Mouse (Mus musculus) forebrain, embryonic 11.5 days (tissue): ENCODE results near the gene 1810010H24Rik. TPM values are rescaled to one million over a fixed set of nuclear protein-coding genes. Genes with fewer than 3 reads are reported as not detected.
A peak's percentile ranks its signal among the peaks of the same experiment; 100 is the strongest.
"Not testable (repeated sequence)": the region's sequence is repeated elsewhere in the genome, so short reads cannot be mapped to it uniquely, and the experiment has no call there.

Experiments
- ATAC-seq: fragments of 200-750 bp; cut with Nextera tagmentation; replicated peaks from 2 replicates; pipeline ENCODE4 v1.8.0; 2017; ENCODE audit warnings: moderate TSS enrichment; ENCODE audit not compliant: low FRiP score
- DNase-seq: peaks from one replicate; pipeline ENCODE4 v3.0.0-alpha.2; 2017; ENCODE audit warnings: low spot score
- H3K27ac ChIP-seq: fragments of 300-500 bp; sonication (generic); 2 replicates; pipeline ENCODE4 v1.5.1; 2014; ENCODE audit warnings: low read depth, low read length
- H3K27me3 ChIP-seq: fragments of 300-500 bp; sonication (generic); 2 replicates; pipeline ENCODE4 v1.6.1; 2014; ENCODE audit warnings: mild to moderate bottlenecking, low read length, mixed read lengths; ENCODE audit not compliant: control insufficient read depth, insufficient read depth
- H3K36me3 ChIP-seq: fragments of 300-500 bp; sonication (generic); 2 replicates; pipeline ENCODE4 v1.6.1; 2014; ENCODE audit warnings: mild to moderate bottlenecking, low read length, moderate library complexity, mixed read lengths; ENCODE audit not compliant: control insufficient read depth, insufficient read depth
- H3K4me1 ChIP-seq: fragments of 300-500 bp; sonication (generic); replicated peaks from 2 replicates; pipeline ENCODE4 v1.6.1; 2014; ENCODE audit warnings: low read length, mixed read lengths; ENCODE audit not compliant: control insufficient read depth, insufficient read depth
- H3K4me2 ChIP-seq: fragments of 300-500 bp; sonication (generic); 2 replicates; pipeline ENCODE4 v1.6.1; 2014; ENCODE audit warnings: low read depth, mild to moderate bottlenecking, low read length, moderate library complexity, mixed read lengths; ENCODE audit not compliant: severe bottlenecking
- H3K4me3 ChIP-seq: fragments of 300-500 bp; sonication (generic); 2 replicates; pipeline ENCODE4 v1.5.1; 2014; ENCODE audit warnings: low read depth, low read length
- H3K9ac ChIP-seq: fragments of 300-500 bp; sonication (generic); 2 replicates; pipeline ENCODE4 v1.6.1; 2014; ENCODE audit warnings: low read length
- H3K9me3 ChIP-seq: fragments of 300-500 bp; sonication (generic); 2 replicates; pipeline ENCODE4 v1.6.1; 2016; ENCODE audit warnings: low read length, mixed read lengths; ENCODE audit not compliant: control insufficient read depth
- WGBS: fragments of 180-500 bp; shearing (Covaris S2); extraction: QIAGEN DNeasy Blood & Tissue Kit; methylation state at CpG from one replicate; pipeline ENCODE4 v1.1.7; 2014; 5-methylcytosine and 5-hydroxymethylcytosine counted together
- polyA plus RNA-seq: library from polyadenylated mRNA; unstranded; fragments of >200 nt; fragmentation: Nextera tagmentation; extraction: Ambion mirVana; gene quantifications from 2 replicates; pipeline ENCODE4 v1.2.1, GENCODE M21; 2014

1810010H24Rik gene
- polyA plus RNA-seq, 1 experiment from 2014 or later, result 2.5 TPM

DNA sequence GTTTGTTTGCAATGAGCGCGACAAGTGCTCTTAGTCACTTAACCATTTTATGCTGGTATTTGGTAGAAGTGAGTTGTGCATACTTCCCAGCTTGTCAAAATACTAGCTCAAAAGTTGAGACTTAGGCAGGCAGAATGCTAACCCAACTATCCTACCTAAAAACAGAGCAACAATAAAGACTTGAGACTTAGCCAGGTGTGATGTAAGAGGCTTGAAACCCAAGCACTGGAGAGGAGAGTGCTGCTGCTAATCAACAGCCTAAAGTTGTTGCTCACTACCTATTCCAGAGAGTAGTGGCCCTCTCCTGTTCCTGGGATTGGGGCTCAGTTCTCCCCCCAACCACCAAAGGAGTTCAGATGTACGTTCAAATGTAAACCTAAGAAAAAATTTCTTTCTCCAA lies 15.0 kb upstream of the 1810010H24Rik start:
- Histone ChIP-seq H3K27ac (no peak overlapping the region), H3K36me3 (no peaks in the 10 kb centered on the region), H3K27me3 (no peaks in the 10 kb centered on the region), H3K4me2 (no peak overlapping the region), H3K9me3 (no peaks in the 10 kb centered on the region), H3K9ac (no peak overlapping the region), H3K4me3 (no peak overlapping the region), H3K4me1 (no peaks in the 10 kb centered on the region)
- WGBS, result 96% methylated on average over 3 of the region's 3 CpGs
- ATAC-seq (no peak), DNase-seq (no peak)

DNA sequence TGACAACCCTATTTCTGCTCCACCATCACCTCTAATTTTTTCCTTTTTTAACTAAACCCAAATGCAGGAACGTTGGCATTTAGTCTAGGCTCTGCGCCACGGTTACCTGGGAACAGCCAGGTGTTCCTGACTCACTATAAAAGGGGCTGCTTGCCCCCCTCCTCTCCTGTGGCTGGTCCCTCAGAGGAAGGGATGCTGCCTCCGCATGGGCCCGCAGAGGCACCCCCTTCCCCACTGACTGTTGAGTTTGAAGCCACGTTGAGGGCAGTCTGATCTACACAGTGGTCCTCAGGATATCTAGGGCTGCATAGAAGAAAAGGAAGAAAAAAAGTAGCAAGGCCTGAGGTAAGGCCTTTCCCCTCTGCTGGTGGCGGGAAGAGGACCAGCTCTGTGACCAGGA lies 14.3 kb upstream of the 1810010H24Rik start:
- ATAC-seq (no peak), DNase-seq (no peak)
- Histone ChIP-seq H3K9me3 (no peaks in the 10 kb centered on the region), H3K4me1 (no peaks in the 10 kb centered on the region), H3K4me2 (no peak overlapping the region), H3K4me3 (no peak overlapping the region), H3K27me3 (no peaks in the 10 kb centered on the region), H3K27ac (no peak overlapping the region), H3K36me3 (no peaks in the 10 kb centered on the region), H3K9ac (no peak overlapping the region)
- WGBS, result 77% methylated on average over 7 of the region's 7 CpGs

DNA sequence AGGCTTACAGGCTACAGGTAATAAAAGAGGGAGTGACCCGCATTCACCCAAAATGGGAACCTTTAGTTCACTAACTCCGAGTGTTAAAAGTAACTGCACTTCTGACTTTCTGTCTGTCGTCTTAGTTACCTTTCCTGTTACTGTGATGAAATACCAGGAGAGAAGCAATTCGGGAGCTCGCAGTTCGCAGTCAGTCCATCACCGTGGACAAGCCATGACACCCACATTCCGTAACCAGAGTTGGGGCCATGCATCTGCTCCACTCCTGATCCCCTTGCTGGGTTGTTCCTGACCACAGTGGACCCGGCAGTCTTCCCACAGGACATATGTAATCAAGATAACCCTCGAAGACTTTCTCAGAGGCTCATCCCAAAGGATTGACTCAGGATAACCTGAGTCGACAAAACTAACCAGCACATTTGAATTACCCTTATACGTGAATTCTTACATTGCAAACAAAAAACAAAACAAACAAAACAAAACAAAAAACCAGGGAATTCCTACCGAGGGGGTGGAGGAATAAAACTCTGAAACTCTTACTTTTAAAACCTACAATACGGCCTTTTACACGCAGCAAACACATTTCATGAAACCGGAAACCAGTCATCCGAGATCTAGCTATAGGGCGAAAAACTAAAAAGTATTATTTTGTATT lies 13.7 kb upstream of the 1810010H24Rik start:
- Histone ChIP-seq H3K4me3 (peak overlapping the region; percentile 53), H3K4me2 (peak overlapping the region; percentile 60), H3K4me1 (no peaks in the 10 kb centered on the region), H3K36me3 (no peaks in the 10 kb centered on the region), H3K9ac (peak overlapping the region; percentile 77), H3K27me3 (no peaks in the 10 kb centered on the region), H3K27ac (peak overlapping the region; percentile 83; the same call in 1 of the 2 replicates), H3K9me3 (no peaks in the 10 kb centered on the region)
- no peak for DNase-seq
- ATAC-seq, result no peak
- WGBS, result 50% methylated on average over 18 of the region's 18 CpGs

DNA sequence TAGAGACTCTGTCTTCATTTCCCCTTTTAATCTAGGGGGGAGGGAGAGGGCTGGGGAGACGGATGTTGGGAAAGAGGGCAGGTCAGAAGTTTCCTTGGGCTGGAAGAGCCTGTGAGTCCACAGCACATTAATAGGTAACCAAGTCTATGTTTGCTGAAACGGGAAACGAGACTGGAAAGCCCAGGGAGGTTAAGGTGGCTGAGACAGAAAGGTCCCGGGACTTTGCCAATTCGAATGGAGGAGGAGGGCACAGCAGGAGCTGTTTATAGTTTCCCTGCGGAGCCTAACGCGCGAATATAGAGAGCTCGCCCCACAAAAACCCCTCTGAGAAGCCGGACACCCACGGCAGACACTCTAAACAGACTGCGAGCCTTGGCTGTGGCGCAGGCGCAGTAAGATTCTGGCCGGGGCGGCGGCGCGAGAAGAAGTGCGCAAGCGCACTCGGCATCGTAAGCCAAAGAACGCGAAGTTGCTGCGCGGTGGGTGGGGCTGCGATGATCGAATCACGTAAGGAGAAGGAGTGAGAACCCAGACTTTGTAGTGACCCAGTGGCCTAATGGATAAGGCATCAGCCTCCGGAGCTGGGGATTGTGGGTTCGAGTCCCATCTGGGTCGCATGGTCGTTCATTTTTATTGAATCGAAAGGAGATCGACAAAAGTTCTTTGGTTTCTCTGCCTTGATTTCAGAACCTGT lies 13.0 kb upstream of the 1810010H24Rik start:
- peak overlapping the region; percentile 83 for H3K27ac ChIP-seq
- H3K9me3 ChIP-seq, result no peaks in the 10 kb centered on the region
- DNase-seq, result peak; percentile 99
- H3K4me1 ChIP-seq, result no peaks in the 10 kb centered on the region
- peak; percentile 95 for ATAC-seq
- WGBS, result under 1% methylated on average over 37 of the region's 37 CpGs
- H3K36me3 ChIP-seq, result no peaks in the 10 kb centered on the region
- peak overlapping the region; percentile 77 for H3K9ac ChIP-seq
- peak overlapping the region; percentile 53 for H3K4me3 ChIP-seq
- peak overlapping the region; percentile 60 for H3K4me2 ChIP-seq
- H3K27me3 ChIP-seq, result no peaks in the 10 kb centered on the region

DNA sequence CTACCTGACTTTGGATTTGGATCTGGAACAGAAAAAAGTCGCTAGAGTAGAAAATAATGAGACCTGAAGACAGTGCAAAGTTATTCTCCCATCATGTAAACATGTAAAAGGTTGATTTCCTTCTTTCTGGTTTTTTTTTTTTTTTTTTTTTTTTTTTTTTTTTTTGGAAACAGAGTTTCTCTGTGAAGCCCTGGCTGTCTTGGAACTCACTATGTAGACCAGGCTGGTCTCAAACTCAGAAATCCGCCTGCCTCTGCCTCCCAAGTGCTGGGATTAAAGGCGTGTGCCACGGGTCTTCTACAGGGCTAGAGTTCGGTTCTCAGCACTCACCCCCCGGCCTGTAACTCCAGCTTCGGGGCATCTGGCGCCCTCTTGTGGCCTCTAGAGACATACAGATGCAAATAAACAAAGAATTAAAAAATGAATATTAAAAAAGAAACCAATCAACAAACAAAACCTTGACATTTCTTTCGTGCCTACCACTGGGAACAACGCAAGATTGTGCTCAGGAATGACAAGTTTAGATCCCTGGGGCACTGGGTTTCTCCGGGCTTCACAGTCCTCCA lies 11.4 kb upstream of the 1810010H24Rik start:
- Histone ChIP-seq H3K36me3 (no peaks in the 10 kb centered on the region), H3K4me3 (no peak overlapping the region), H3K4me1 (no peaks in the 10 kb centered on the region), H3K9ac (no peak overlapping the region), H3K27me3 (no peaks in the 10 kb centered on the region), H3K27ac (no peak overlapping the region), H3K4me2 (no peak overlapping the region), H3K9me3 (no peaks in the 10 kb centered on the region)
- 75% methylated on average over 11 of the region's 11 CpGs for WGBS
- DNase-seq (no peak), ATAC-seq (no peak)

DNA sequence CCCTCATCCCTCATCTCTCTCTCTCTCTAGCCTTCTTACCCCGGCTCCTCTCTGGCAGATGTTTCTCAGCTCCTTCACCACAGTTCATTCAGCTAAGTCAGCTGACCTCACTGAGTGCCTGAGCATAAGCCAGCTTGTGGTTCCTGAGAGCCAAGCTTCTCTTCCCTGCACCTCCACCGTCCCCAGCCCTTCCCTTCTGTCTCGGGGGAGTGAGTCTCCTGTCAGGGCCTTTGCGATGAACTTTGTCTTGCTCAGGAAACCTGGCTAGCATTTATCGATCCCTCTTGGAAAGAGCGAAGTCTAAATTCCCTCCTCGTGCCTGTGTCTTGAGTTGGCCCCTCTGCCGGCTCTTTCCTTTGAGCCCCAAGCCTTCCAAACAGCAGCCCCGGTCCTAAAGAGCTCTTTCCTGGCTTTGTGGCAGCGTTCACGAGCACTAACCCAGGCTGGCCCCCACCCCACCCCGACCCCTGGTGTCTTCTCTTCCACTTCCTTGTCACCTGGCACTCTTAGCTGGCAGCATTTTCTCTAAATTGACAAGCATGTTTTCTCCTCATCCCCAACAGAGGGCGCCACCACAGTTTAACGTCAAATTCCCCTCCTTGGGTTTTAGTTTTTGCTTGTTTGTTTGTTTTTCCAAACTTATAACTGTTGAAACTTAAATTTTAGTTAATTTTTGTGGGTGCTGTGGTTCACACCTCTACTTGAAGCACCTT lies 10.7 kb upstream of the 1810010H24Rik start:
- Histone ChIP-seq H3K4me3 (no peak overlapping the region), H3K4me2 (no peak overlapping the region), H3K27ac (no peak overlapping the region), H3K9ac (no peak overlapping the region), H3K27me3 (no peaks in the 10 kb centered on the region), H3K36me3 (no peaks in the 10 kb centered on the region), H3K9me3 (no peaks in the 10 kb centered on the region), H3K4me1 (no peaks in the 10 kb centered on the region)
- DNase-seq (no peak), ATAC-seq (no peak)
- 47% methylated on average over 14 of the region's 14 CpGs for WGBS

DNA sequence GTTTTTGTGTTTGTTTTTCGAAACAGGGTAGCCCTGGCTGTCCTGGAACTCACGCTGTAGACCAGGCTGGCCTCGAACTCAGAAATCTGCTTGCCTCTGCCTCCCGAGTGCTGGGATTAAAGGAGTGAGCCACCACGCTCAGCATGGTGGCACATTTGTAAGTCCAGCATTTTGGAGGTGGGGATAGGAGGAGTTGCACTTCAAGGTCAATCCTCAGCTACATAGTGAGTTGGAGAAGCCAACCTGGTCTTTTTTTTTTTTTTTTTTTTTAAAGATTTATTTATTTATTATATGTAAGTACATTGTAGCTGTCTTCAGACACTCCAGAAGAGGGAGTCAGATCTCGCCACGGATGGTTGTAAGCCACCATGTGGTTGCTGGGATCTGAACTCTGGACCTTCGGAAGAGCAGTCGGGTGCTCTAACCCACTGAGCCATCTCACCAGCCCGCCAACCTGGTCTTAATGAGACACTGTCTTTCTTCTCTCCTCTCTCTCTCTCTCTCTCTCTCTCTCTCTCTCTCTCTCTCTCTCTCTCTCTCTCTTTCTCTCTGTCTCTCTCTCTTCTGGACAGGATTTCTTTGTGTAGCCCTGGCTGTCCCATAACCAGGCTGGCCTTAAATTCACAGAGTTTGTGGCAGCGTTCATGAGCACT lies 9.8 kb upstream of the 1810010H24Rik start:
- H3K36me3 ChIP-seq, ATAC-seq, H3K4me2 ChIP-seq, H3K27me3 ChIP-seq, H3K9ac ChIP-seq, H3K4me3 ChIP-seq, H3K27ac ChIP-seq, H3K4me1 ChIP-seq, DNase-seq, H3K9me3 ChIP-seq: not testable (repeated sequence)
- WGBS, result 69% methylated on average over 11 of the region's 11 CpGs

DNA sequence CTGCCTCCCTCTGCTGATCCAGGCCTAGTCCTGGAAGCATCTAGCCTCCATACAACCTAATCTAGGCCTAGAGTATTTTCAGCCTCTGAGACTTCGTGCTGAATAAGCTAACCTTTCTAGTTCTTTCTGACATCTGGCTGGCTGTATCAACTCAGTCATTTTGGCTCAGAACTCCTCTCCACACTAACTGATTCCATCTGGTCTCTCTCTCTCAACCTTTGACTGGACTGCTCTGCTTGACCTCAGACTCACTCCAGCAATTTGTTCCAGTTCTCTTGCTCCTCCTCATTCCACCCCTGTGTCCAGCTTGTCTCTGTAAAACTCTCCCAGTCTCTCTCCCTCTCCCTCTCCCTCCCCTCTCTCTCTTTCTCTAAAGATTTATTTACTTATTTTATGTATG lies 8.6 kb upstream of the 1810010H24Rik start:
- H3K9ac ChIP-seq, result no peak overlapping the region
- 77% methylated on average over 1 of the region's 1 CpGs for WGBS

More for the DNA sequence above, 8.6 kb upstream of the 1810010H24Rik start:
- Histone ChIP-seq H3K4me3 (no peak overlapping the region), H3K4me1 (no peaks in the 10 kb centered on the region), H3K4me2 (no peak overlapping the region), H3K27ac (no peak overlapping the region), H3K9me3 (no peaks in the 10 kb centered on the region), H3K36me3 (no peaks in the 10 kb centered on the region), H3K27me3 (no peaks in the 10 kb centered on the region)
- no peak for DNase-seq
- no peak for ATAC-seq
